Mouse (Mus musculus): ENCODE measurements at regions not wholly inside any gene's neighbourhood (a gene's known extent, or its start where the extent isn't known, plus 50 kb on each side); places are given as distances from the start of the nearest gene placed in this dataset.
A peak's percentile ranks its signal among the peaks of the same experiment; 100 is the strongest.

DNA sequence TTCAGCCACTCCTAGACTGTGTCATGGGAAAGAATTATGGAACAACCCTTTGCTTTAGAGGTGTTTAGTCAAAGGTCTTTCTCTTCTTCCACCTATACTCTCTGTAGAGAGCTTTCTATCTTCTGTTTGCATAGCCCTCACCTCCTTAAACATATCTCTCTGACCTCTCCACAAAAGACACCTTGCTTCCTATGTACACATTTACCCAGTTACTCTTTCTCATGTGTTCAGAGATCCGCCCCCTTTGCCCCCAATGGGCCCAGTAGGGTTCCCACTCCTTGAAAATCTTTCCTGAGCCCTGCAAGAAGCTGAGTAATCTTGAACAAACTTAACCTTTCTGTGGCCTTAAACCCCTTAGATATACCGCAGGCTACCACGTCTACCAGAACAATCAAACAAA, 2734.4 kb upstream of the 5930422O12Rik start:
- H3K36me3 ChIP-seq (ENCODE audit: insufficient read depth, low read length) = no peaks in the 10 kb centered on the region
- TF ChIP-seq CTCF (IDR thresholded peaks at IDR 0.05; ENCODE audit: low read depth) = no peak
- WGBS = 85% methylated on average over 3 of the region's 3 CpGs
- no peaks in the 10 kb centered on the region for H3K27me3 ChIP-seq (ENCODE audit: insufficient read depth, low read length)
- ATAC-seq (no peak), DNase-seq (ENCODE audit: low spot score) (no peak)
- no peaks in the 10 kb centered on the region for H3K9me3 ChIP-seq (ENCODE audit: low read length)
- no peak overlapping the region for H3K4me2 ChIP-seq (ENCODE audit: low read depth, low read length)
- H3K9ac ChIP-seq (replicated peaks; ENCODE audit: low read length) = no peak overlapping the region
- H3K27ac ChIP-seq = no peak overlapping the region
- H3K4me3 ChIP-seq (ENCODE audit: low read length) = no peak overlapping the region
- no peaks in the 10 kb centered on the region for H3K4me1 ChIP-seq (ENCODE audit: insufficient read depth, low read length)

GRCm38 (mm10) chr8:30716643-30717042, 2711.9 kb upstream of the 5930422O12Rik start:
- ATAC-seq (no peak), DNase-seq (ENCODE audit: low spot score) (no peak)
- Histone ChIP-seq H3K36me3 (ENCODE audit: insufficient read depth, low read length) (no peaks in the 10 kb centered on the region), H3K4me1 (ENCODE audit: insufficient read depth, low read length) (no peaks in the 10 kb centered on the region), H3K4me2 (ENCODE audit: low read depth, low read length) (no peak overlapping the region), H3K9ac (replicated peaks; ENCODE audit: low read length) (no peak overlapping the region), H3K27ac (no peak overlapping the region), H3K4me3 (ENCODE audit: low read length) (no peak overlapping the region), H3K27me3 (ENCODE audit: insufficient read depth, low read length) (no peaks in the 10 kb centered on the region), H3K9me3 (ENCODE audit: low read length) (no peaks in the 10 kb centered on the region)
- 97% methylated on average over 1 of the region's 1 CpGs for WGBS
- TF ChIP-seq CTCF (IDR thresholded peaks at IDR 0.05; ENCODE audit: low read depth) = no peak

DNA sequence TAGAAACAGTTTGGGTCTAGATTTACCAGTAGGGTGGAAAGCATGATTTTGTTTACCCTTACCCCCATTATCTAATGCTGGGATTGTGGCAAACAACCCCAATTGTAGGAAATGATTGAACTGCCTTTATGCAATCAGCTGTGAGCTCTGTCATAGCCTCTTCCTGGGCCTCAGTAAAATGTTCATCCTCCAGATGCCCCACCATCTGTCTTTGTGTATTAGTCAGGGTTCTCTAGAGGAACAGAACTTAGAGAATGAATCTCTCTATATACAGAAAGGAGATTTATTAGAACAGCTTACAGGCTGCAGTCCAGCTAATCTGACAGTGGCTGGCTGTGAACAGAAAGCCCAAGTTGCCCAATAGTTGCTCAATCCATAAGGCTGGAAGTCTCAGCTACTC, 2698.1 kb upstream of the 5930422O12Rik start:
- Histone ChIP-seq H3K4me1 (ENCODE audit: insufficient read depth, low read length) (no peaks in the 10 kb centered on the region), H3K36me3 (ENCODE audit: insufficient read depth, low read length) (no peaks in the 10 kb centered on the region), H3K9ac (replicated peaks; ENCODE audit: low read length) (no peak overlapping the region), H3K27ac (no peak overlapping the region), H3K4me3 (ENCODE audit: low read length) (no peak overlapping the region), H3K27me3 (ENCODE audit: insufficient read depth, low read length) (no peaks in the 10 kb centered on the region), H3K4me2 (ENCODE audit: low read depth, low read length) (no peak overlapping the region), H3K9me3 (ENCODE audit: low read length) (no peaks in the 10 kb centered on the region)
- DNase-seq (ENCODE audit: low spot score) (peak; percentile 24), ATAC-seq (no peak)
- no peak for TF ChIP-seq CTCF (IDR thresholded peaks at IDR 0.05; ENCODE audit: low read depth)

- no peaks in the 10 kb centered on the region for H3K4me1 ChIP-seq (ENCODE audit: insufficient read depth, low read length)
- TF ChIP-seq CTCF (IDR thresholded peaks at IDR 0.05; ENCODE audit: low read depth) = no peak
- no peak overlapping the region for H3K4me2 ChIP-seq (ENCODE audit: low read depth, low read length)
- WGBS = 47% methylated on average over 11 of the region's 11 CpGs
- no peak overlapping the region for H3K27ac ChIP-seq
- H3K36me3 ChIP-seq (ENCODE audit: insufficient read depth, low read length) = no peaks in the 10 kb centered on the region
- DNase-seq (ENCODE audit: low spot score) = no peak
- no peak for ATAC-seq
- H3K9ac ChIP-seq (replicated peaks; ENCODE audit: low read length) = no peak overlapping the region
- no peak overlapping the region for H3K4me3 ChIP-seq (ENCODE audit: low read length)
- H3K27me3 ChIP-seq (ENCODE audit: insufficient read depth, low read length) = no peaks in the 10 kb centered on the region
- H3K9me3 ChIP-seq (ENCODE audit: low read length) = no peaks in the 10 kb centered on the region
Observed at GRCm38 (mm10) chr8:30732585-30733253, 2695.8 kb upstream of the 5930422O12Rik start.

GRCm38 (mm10) chr8:30733385-30733784, 2695.1 kb upstream of the 5930422O12Rik start:
- no peaks in the 10 kb centered on the region for H3K4me1 ChIP-seq (ENCODE audit: insufficient read depth, low read length)
- WGBS = 68% methylated on average over 6 of the region's 6 CpGs
- ATAC-seq = no peak

GRCm38 (mm10) chr8:30735338-30735737, 2693.2 kb upstream of the 5930422O12Rik start:
- H3K4me2 ChIP-seq (ENCODE audit: low read depth, low read length) = peak overlapping the region; percentile 16; the same call in 1 of the 2 replicates
- WGBS = 44% methylated on average over 5 of the region's 5 CpGs
- DNase-seq (ENCODE audit: low spot score) (no peak), ATAC-seq (peak; percentile 45; the same call in 1 of the 2 replicates)
- H3K27ac ChIP-seq = no peak overlapping the region
- TF ChIP-seq CTCF (IDR thresholded peaks at IDR 0.05; ENCODE audit: low read depth) = no peak
- no peak overlapping the region for H3K9ac ChIP-seq (replicated peaks; ENCODE audit: low read length)
- no peaks in the 10 kb centered on the region for H3K9me3 ChIP-seq (ENCODE audit: low read length)
- H3K27me3 ChIP-seq (ENCODE audit: insufficient read depth, low read length) = no peaks in the 10 kb centered on the region
- H3K36me3 ChIP-seq (ENCODE audit: insufficient read depth, low read length) = no peaks in the 10 kb centered on the region
- H3K4me3 ChIP-seq (ENCODE audit: low read length) = no peak overlapping the region
- H3K4me1 ChIP-seq (ENCODE audit: insufficient read depth, low read length) = no peaks in the 10 kb centered on the region

More at GRCm38 (mm10) chr8:30733385-30733784, 2695.1 kb upstream of the 5930422O12Rik start:
- no peaks in the 10 kb centered on the region for H3K36me3 ChIP-seq (ENCODE audit: insufficient read depth, low read length)
- no peak overlapping the region for H3K4me2 ChIP-seq (ENCODE audit: low read depth, low read length)
- no peaks in the 10 kb centered on the region for H3K27me3 ChIP-seq (ENCODE audit: insufficient read depth, low read length)
- H3K27ac ChIP-seq = no peak overlapping the region
- H3K9ac ChIP-seq (replicated peaks; ENCODE audit: low read length) = no peak overlapping the region
- no peak overlapping the region for H3K4me3 ChIP-seq (ENCODE audit: low read length)
- no peak for TF ChIP-seq CTCF (IDR thresholded peaks at IDR 0.05; ENCODE audit: low read depth)
- DNase-seq (ENCODE audit: low spot score) = no peak
- H3K9me3 ChIP-seq (ENCODE audit: low read length) = no peaks in the 10 kb centered on the region

DNA sequence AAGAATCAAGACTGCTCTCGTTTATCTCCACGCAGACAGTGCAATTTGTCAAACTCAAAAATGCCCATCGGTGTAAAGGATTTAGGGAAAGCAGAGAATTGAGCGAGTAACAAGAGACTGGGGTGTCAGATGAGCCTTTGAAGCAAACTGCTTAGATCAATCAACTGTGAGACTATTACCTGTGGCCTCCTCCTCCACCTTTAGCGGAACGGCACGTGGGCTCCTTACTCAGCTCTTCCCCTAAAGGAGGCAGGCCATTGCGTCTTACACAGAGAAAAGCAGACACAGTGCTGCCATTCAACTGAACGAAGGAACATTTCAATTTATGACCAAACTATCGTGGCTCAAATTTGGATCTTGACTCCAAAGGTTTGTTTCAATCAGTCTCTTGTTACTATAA, 2692.8 kb upstream of the 5930422O12Rik start:
- DNase-seq (ENCODE audit: low spot score) (peak; percentile 17), ATAC-seq (peak; percentile 29; the same call in 1 of the 2 replicates)
- no peak overlapping the region for H3K4me2 ChIP-seq (ENCODE audit: low read depth, low read length)
- no peaks in the 10 kb centered on the region for H3K4me1 ChIP-seq (ENCODE audit: insufficient read depth, low read length)
- no peak overlapping the region for H3K9ac ChIP-seq (replicated peaks; ENCODE audit: low read length)
- H3K27ac ChIP-seq = no peak overlapping the region
- no peaks in the 10 kb centered on the region for H3K27me3 ChIP-seq (ENCODE audit: insufficient read depth, low read length)
- WGBS = 74% methylated on average over 10 of the region's 10 CpGs
- no peaks in the 10 kb centered on the region for H3K36me3 ChIP-seq (ENCODE audit: insufficient read depth, low read length)
- no peak for TF ChIP-seq CTCF (IDR thresholded peaks at IDR 0.05; ENCODE audit: low read depth)
- no peaks in the 10 kb centered on the region for H3K9me3 ChIP-seq (ENCODE audit: low read length)
- no peak overlapping the region for H3K4me3 ChIP-seq (ENCODE audit: low read length)

All from hindbrain, postnatal 0 days (tissue).